Mouse (Mus musculus) bone marrow macrophage, adult 2 months (primary cell): ENCODE results near the gene Gucy1a1.

Experiments used
- CTCF ChIP-seq: IDR thresholded peaks from 2 replicates; pipeline ENCODE4 v1.5.1; 2012; ENCODE audit warnings: low read depth, mild to moderate bottlenecking, low read length, moderate library complexity
- POLR2A ChIP-seq: IDR thresholded peaks from 2 replicates; pipeline ENCODE4 v1.6.1; 2012; ENCODE audit warnings: mild to moderate bottlenecking, low read depth, low read length, borderline replicate concordance

- TF ChIP-seq CTCF (no peak), POLR2A (no peak)
These were observed 389 bp upstream of the Gucy1a1 start for GRCm38 (mm10) chr3:82145978-82146377.
